Mouse (Mus musculus) 416B (cell line): ENCODE measurements around the gene Agtrap.
"Not testable (repeated sequence)": the region's sequence is repeated elsewhere in the genome, so short reads cannot be mapped to it uniquely, and the experiment has no call there.

Source experiments
- DNase-seq: peaks from one replicate; pipeline ENCODE4 v3.0.0; 2011; ENCODE audit warnings: low read depth

Gene Agtrap

DNA sequence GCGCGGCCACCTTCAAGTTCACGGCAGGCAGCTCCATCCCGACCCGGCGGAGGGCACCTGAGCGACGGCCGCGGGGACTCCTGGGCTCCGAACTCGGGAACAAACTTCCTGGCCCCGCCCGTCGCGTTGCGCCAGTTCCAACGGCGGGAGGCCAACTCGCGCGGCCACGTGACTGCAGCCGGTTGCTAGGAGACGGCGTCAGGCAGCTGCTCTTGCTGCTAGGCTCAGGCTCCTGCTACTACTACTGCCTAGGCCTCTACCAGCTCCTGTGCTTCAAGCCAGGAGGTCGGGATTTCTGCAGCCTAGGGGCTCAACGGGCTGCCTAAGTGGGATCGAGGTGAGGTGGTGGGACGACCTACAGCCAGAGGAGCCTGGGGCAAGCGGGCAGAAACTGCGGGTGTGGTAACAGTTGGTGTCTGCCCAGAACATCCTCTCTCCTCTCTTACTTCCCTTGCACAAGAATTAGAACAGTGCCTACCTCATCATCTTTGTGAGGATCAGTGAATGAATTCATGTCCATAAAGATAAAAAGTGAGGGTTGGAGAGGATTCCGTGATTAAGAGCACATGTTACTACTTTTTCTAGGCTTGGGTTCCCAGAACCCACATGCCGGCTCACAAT lies at the start of gene Agtrap:
TSS of gene Agtrap (minus strand) at position 125 of the 621 bp plus-strand sequence.
- DNase-seq = peak; percentile 92

GRCm38 (mm10) chr4:148137503-148137902 lies 49.7 kb upstream of the Agtrap start:
- no peak for DNase-seq

- DNase-seq = no peak
Observed at GRCm38 (mm10) chr4:148134988-148135387, 47.2 kb upstream of the Agtrap start.

DNA sequence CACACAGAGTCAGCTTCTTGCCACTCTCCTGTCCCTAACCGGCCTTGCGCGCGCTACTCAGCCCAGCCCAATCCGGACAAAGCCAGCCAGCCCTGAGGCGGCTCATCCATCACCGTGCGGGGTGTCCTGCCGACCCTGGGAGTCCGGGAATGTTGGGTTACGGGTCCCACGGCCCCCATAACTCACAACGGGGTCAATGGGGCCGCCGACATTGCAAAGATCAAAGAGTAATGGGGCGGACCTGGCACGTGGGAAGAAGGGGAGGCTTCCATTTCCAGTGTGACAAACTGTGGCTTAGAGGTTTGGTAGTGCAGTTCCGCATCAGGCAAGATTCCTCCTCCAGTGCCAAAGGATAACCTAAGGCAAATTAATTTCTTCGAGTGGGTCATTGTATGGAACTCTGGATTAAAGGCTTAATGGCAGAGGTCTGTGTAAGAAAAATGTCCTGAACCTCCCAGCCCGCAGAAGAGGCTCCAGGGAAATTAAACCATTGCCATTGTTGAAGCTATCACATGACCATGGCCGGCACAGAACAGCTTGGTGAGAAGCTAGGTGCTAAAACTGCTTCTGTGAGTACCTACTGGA lies 43.8 kb upstream of the Agtrap start:
- no peak for DNase-seq

GRCm38 (mm10) chr4:148130561-148131413 lies 43.0 kb upstream of the Agtrap start, which contains the start of gene Draxin:
Gene Draxin, minus strand, starts transcription at chr4:148130698.
- DNase-seq = no peak

GRCm38 (mm10) chr4:148130133-148130532 lies 42.3 kb upstream of the Agtrap start, which contains the start of gene Mad2l2:
Gene Mad2l2, plus strand, starts transcription at chr4:148130384.
- no peak for DNase-seq

- DNase-seq = peak; percentile 81
Observed at GRCm38 (mm10) chr4:148128672-148129071, 40.8 kb upstream of the Agtrap start.

DNA sequence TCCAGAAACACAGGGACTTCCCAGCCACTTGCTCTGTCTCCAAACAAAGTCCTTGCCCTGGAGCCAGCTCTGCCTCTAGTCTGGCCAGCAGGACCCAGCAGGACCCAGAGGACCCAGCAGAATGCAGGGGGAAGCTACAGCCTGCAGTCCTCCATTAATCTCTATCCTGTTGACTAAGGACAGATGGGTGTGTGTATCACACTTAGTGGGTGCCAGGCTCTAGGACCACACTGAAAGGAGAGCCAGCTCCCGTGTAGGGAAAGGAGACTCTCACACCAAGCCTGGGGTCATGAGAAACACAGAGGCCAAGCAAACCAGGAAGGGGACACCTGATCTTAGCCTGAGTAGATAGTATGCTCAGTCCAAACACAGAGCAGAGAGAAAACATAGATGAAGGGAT lies 40.4 kb upstream of the Agtrap start:
- DNase-seq = no peak

GRCm38 (mm10) chr4:148122694-148123066 lies 34.8 kb upstream of the Agtrap start:
- DNase-seq = no peak

GRCm38 (mm10) chr4:148121982-148122693 lies 34.3 kb upstream of the Agtrap start:
- DNase-seq = no peak

GRCm38 (mm10) chr4:148121362-148121761 lies 33.5 kb upstream of the Agtrap start:
- no peak for DNase-seq

GRCm38 (mm10) chr4:148120555-148120954 lies 32.7 kb upstream of the Agtrap start:
- peak; percentile 70 for DNase-seq

DNA sequence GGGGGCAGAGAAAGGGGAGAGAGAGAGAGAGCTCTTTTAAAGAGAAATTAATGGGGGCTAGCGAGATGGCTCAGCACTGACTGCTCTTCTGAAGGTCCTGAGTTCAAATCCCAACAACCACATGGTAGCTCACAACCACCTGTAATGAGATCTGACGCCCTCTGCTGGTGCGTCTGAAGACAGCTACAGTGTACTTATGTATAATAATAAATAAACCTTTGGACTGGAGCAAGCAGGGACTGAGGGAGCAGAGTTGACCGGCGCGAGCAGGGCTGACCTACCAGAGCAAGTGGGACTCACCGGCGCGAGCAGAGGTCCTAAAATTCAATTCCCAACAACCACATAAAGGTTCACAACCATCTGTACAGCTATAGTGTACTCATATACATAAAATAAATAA lies 31.7 kb upstream of the Agtrap start:
- not testable (repeated sequence) for DNase-seq

GRCm38 (mm10) chr4:148117392-148117791 lies 29.6 kb upstream of the Agtrap start:
- no peak for DNase-seq

DNA sequence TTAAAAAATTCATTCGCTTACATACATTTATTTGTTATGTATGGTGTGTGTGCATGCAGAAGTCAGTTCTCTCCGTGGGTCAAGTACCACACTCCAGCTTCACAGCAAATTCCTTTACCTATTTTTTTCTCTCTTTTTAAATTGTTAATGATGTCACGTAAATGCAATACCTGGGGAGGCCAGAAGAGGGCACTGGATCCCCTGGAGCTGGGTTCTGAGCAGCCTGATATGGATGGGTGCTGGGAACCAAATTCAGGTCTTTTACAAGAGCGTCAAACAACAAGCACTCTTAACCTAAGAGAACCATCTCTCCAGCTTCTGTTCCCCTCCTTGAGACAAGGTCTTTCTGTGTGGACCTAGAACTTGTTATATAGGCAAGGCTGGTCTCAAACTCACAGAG lies 28.8 kb upstream of the Agtrap start:
- DNase-seq = peak; percentile 64

DNA sequence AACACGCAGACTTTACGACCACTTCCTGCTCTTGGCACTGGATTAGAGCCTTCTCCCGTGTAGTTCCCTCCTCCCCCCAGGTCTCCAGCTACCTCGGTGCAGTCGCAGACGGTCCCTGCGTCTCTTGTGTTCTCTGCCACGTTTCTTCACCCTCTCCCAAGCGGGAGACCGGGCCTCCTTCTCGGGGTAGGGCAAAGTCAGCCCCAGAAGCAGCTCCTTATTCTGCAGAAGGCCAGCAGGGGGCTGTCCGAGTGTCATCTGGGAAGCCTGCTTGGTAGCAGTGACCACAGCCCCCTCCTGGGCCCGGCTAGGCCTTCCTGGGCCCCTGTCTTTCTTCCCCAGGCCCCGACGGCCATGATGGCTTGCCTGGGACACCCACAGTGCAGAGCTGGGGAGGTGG lies 27.6 kb upstream of the Agtrap start:
- DNase-seq = peak; percentile 90

DNA sequence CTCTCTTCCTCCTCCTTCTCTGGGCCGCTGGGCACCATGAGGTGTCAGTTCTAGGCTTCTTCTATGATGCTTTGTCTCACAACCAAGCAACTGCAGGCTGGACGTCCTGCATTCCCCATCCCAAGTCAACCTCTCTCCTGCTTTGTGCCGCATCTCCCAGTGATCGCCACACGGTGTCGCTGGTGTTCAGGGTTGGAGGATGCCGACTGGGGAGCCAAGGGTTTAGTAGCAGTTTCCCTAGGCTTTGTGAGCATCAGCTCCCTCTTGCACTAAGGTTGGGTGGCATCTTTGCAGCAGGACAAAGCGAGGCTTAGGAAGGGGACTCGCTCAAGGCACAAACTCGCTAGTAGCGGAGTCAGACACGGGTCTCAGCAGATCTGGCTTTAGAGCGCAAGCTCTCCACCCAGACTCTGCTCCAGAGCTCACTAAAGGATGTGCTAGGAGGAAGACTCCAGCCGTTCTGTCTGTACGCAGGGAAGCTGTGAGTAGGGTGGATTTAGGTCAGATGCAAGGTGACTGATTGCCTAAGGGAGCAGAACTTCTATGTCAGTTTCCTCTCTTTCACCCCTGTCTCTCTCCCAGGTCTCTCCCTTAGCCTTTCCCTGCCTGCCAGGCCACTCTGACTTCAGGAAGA lies 27.0 kb upstream of the Agtrap start:
- DNase-seq = peak; percentile 94

GRCm38 (mm10) chr4:148112519-148112918 lies 24.7 kb upstream of the Agtrap start:
- DNase-seq = no peak

GRCm38 (mm10) chr4:148109215-148109614 lies 21.4 kb upstream of the Agtrap start:
- DNase-seq = peak; percentile 97

DNA sequence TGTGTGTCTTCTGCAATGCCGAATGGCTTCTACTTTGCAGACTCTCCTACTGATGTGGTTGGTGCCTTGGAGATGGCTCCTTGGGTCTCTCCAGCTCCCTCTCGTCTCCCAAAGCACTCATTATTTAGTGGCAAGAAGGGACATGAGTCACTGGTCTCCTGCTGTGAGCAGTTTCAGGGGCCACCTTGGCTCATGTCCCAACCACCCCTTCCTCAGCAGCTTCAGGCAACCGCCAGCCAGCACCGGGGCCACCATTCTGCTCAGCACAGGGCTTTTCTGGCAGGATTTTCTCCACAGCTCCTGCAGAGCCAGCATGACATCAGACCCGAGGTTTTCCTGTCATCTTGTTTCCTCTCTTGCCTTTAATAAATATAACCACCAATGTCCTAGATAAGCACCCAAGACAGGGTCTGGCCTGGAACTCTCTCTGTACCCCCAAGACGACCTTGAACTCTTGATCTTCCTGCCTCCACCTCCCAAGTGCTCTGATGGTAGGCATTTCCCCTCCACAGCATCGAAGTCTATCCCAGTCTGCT lies 20.8 kb upstream of the Agtrap start:
- DNase-seq = peak; percentile 98

GRCm38 (mm10) chr4:148107621-148108291 lies 19.9 kb upstream of the Agtrap start:
- peak; percentile 36 for DNase-seq
